Mouse (Mus musculus) kidney, embryonic 15.5 days (tissue): ENCODE measurements around the gene Fbxo42. TPM values are rescaled to one million over a fixed set of nuclear protein-coding genes. Genes with fewer than 3 reads are reported as not detected.

Experiments
- ATAC-seq: fragments of 200-750 bp; cut with Nextera tagmentation; replicated peaks from 2 replicates; pipeline ENCODE4 v1.8.0; 2017; ENCODE audit warnings: moderate TSS enrichment; ENCODE audit not compliant: low FRiP score
- H3K27ac ChIP-seq: fragments of 300-500 bp; sonication (generic); 2 replicates; pipeline ENCODE4 v1.5.1; 2015; ENCODE audit warnings: mild to moderate bottlenecking, inconsistent platforms
- H3K27me3 ChIP-seq: fragments of 300-500 bp; sonication (generic); 2 replicates; pipeline ENCODE4 v1.6.1; 2015; ENCODE audit warnings: inconsistent platforms
- H3K36me3 ChIP-seq: fragments of 300-500 bp; sonication (generic); 2 replicates; pipeline ENCODE4 v1.6.1; 2015; ENCODE audit warnings: inconsistent platforms
- H3K4me1 ChIP-seq: fragments of 300-500 bp; sonication (generic); 2 replicates; pipeline ENCODE4 v1.6.1; 2015; ENCODE audit warnings: inconsistent platforms
- H3K4me2 ChIP-seq: fragments of 300-500 bp; sonication (generic); 2 replicates; pipeline ENCODE4 v1.6.1; 2015; ENCODE audit warnings: moderate library complexity, mild to moderate bottlenecking, inconsistent platforms
- H3K4me3 ChIP-seq: fragments of 300-500 bp; sonication (generic); replicated peaks from 2 replicates; pipeline ENCODE4 v1.5.1; 2015; ENCODE audit warnings: mild to moderate bottlenecking, inconsistent platforms
- H3K9ac ChIP-seq: fragments of 300-500 bp; sonication (generic); 2 replicates; pipeline ENCODE4 v1.6.1; 2015; ENCODE audit warnings: mild to moderate bottlenecking, inconsistent platforms
- H3K9me3 ChIP-seq: fragments of 300-500 bp; sonication (generic); replicated peaks from 2 replicates; pipeline ENCODE4 v1.6.1; 2016; ENCODE audit warnings: inconsistent platforms
- WGBS: fragments of 180-500 bp; shearing (Covaris S2); methylation state at CpG from one replicate; pipeline ENCODE4 v1.1.7; 2015; ENCODE audit warnings: mixed read lengths; 5-methylcytosine and 5-hydroxymethylcytosine counted together
- polyA plus RNA-seq: library from polyadenylated mRNA; unstranded; fragments of >200 nt; fragmentation: Nextera tagmentation; extraction: Ambion mirVana; gene quantifications from 2 replicates; pipeline ENCODE4 v1.2.1, GENCODE M21; 2015

Gene Fbxo42
- polyA plus RNA-seq, result 22.4 and 23.0 TPM in 2 replicates

DNA sequence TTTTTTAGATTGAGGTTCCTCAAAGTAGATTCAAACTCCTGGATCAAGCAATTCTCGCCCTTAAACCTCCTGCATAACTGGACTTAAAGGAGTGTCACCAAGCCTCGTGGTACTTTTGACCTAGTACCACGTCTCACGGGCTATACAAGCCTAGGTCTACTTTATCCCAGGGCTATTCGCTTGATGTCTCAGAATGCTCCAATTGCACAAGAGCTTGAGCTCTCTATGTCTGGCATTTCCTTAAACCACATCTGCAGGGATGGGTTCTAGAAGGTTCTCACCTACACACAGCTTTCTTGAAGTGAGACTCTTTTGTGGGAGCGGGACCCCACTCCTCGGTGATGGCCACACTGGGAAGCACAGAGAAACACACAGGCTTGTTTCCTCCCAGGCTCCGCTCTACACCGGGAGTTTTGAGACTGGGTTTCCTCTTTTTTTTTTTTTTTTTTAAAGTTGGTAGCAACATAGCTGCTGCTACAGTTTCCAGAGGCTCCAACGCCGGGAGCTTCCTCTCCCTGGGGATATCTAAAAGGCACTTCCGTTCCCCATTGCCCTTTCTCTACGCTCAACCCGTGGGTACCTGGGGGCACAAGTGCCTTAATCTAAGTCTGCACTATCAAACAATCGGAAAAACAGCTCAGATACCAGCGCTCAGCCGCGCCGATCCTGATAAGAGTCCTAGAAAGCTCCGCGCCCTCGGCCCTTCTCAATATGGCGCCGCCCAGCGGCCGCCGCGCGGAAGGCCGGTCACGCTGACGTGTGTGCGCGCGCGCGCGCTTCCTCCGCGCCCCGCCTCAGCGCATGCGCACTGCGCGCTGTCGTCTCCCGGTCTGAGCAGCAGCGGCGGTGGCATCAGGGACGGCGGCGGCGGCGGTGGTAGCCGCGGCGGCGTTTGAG, at the start of gene Fbxo42:
Gene Fbxo42 (plus strand): TSS at position 802 of the 897 bp plus-strand sequence.
- Histone ChIP-seq H3K27ac (peak within 1 kb of the TSS; percentile 98), H3K27me3 (no peaks in the 10 kb centered on the region), H3K4me3 (peak within 1 kb of the TSS; percentile 99), H3K4me2 (peak within 1 kb of the TSS; percentile 87), H3K4me1 (peaks cover 28% of the 10 kb centered on the region), H3K9me3 (no peaks in the 10 kb centered on the region), H3K9ac (peak within 1 kb of the TSS; percentile 98), H3K36me3 (no peaks in the 10 kb centered on the region)
- ATAC-seq, result peak; percentile 88
- WGBS, result 7% methylated on average over 58 of the region's 58 CpGs

- no peak overlapping the region for H3K4me2 ChIP-seq
- H3K9me3 ChIP-seq, result no peaks in the 10 kb centered on the region
- peaks cover 9% of the 10 kb centered on the region for H3K4me1 ChIP-seq
- H3K27ac ChIP-seq, result no peak overlapping the region
- ATAC-seq, result no peak
- no peak overlapping the region for H3K9ac ChIP-seq
- H3K27me3 ChIP-seq, result no peaks in the 10 kb centered on the region
- H3K36me3 ChIP-seq, result no peaks in the 10 kb centered on the region
- 87% methylated on average over 4 of the region's 4 CpGs for WGBS
- H3K4me3 ChIP-seq, result no peak overlapping the region
Observed at GRCm38 (mm10) chr4:141098935-141099334, 48.8 kb upstream of the Fbxo42 start.

DNA sequence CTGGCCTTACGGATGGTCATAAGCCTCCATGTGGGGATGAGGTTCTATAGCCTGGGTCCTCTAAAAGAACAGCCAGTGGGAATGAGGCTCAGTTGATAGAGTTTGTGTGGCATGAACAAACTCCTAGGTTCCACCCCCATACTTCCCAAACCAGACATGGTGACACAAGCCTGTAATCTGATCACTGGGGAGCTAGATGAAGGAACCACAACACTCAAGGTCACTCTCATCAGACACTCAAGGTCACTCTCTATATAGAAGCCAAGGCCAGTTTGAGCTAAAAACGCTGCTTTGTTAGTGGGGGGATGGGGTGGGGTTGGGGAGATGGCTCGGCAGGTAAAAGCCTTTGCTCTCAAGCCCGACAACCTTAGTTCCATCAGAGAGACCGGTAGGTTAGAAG, 47.8 kb upstream of the Fbxo42 start:
- Histone ChIP-seq H3K36me3 (no peaks in the 10 kb centered on the region), H3K9ac (no peak overlapping the region), H3K9me3 (no peaks in the 10 kb centered on the region), H3K4me2 (no peak overlapping the region), H3K27me3 (no peaks in the 10 kb centered on the region), H3K27ac (no peak overlapping the region), H3K4me3 (no peak overlapping the region), H3K4me1 (peaks cover 9% of the 10 kb centered on the region)
- WGBS, result 73% methylated on average over 5 of the region's 5 CpGs
- no peak for ATAC-seq

DNA sequence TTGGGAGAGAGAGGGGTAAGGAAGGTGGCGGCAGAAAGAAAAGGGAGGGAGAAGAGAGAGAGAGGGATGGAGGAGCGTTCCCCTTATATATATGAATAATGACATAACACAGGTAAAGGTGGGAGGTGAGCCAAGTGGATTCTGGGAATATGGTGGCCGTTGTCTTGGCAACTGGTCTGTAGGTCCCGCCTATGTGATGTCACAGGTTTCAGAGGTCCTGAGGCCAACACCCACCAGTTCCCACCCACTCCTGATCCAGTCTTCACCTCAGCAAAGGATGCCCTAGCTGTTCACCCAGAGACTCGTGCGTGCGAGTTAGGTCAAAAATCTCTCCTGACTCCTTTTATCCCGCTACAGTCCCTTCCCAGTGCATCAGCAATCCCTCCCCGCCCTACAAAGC, 46.4 kb upstream of the Fbxo42 start:
- Histone ChIP-seq H3K4me3 (no peak overlapping the region), H3K4me2 (no peak overlapping the region), H3K27me3 (no peaks in the 10 kb centered on the region), H3K27ac (no peak overlapping the region), H3K4me1 (peaks cover 9% of the 10 kb centered on the region), H3K9ac (no peak overlapping the region), H3K9me3 (no peaks in the 10 kb centered on the region), H3K36me3 (no peaks in the 10 kb centered on the region)
- ATAC-seq, result no peak
- WGBS, result 92% methylated on average over 9 of the region's 9 CpGs

DNA sequence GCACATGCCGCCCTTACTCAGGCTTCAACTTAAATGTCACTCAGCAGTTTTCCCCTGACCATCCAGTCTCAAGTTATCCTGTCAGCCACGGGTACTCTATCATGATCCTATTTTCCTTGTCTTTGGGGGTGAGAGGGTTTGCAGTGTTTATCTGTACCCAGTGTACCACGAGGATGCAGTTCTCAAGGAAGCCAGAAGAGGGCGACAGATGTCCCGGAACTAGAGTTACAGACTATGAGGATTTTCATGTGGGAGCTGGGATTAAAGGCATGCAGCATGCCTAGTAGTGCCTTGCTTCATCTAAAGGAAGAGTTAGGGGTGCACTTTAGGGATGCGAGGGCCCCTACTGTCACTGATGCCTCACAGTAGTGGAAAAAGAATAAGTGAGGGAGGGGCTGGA, 45.9 kb upstream of the Fbxo42 start:
- no peaks in the 10 kb centered on the region for H3K9me3 ChIP-seq
- no peak for ATAC-seq
- WGBS, result 66% methylated on average over 6 of the region's 6 CpGs

GRCm38 (mm10) chr4:141106526-141107183, 41.1 kb upstream of the Fbxo42 start:
- no peaks in the 10 kb centered on the region for H3K27me3 ChIP-seq
- no peak overlapping the region for H3K4me3 ChIP-seq
- H3K27ac ChIP-seq, result no peak overlapping the region
- ATAC-seq, result no peak
- H3K9me3 ChIP-seq, result 0 out of 2 replicates have a peak, but pooled peaks cover 5% of the 10 kb centered on the region
- no peak overlapping the region for H3K9ac ChIP-seq
- peaks cover 20% of the 10 kb centered on the region for H3K36me3 ChIP-seq
- WGBS, result 74% methylated on average over 16 of the region's 16 CpGs
- H3K4me2 ChIP-seq, result no peak overlapping the region
- H3K4me1 ChIP-seq, result peaks cover 15% of the 10 kb centered on the region; the same call in 1 of the 2 replicates

More for the DNA sequence above, 45.9 kb upstream of the Fbxo42 start:
- peaks cover 6% of the 10 kb centered on the region for H3K4me1 ChIP-seq
- H3K4me3 ChIP-seq, result no peak overlapping the region
- no peaks in the 10 kb centered on the region for H3K36me3 ChIP-seq
- no peaks in the 10 kb centered on the region for H3K27me3 ChIP-seq
- H3K9ac ChIP-seq, result no peak overlapping the region
- no peak overlapping the region for H3K4me2 ChIP-seq
- H3K27ac ChIP-seq, result no peak overlapping the region

GRCm38 (mm10) chr4:141108196-141108732, 39.4 kb upstream of the Fbxo42 start:
- peaks cover 36% of the 10 kb centered on the region for H3K36me3 ChIP-seq
- H3K9me3 ChIP-seq, result 0 out of 2 replicates have a peak, but pooled peaks cover 5% of the 10 kb centered on the region
- H3K4me3 ChIP-seq, result no peak overlapping the region
- 38% methylated on average over 10 of the region's 10 CpGs for WGBS
- H3K4me1 ChIP-seq, result peaks cover 15% of the 10 kb centered on the region; the same call in 1 of the 2 replicates
- no peak overlapping the region for H3K4me2 ChIP-seq
- no peak for ATAC-seq
- no peak overlapping the region for H3K9ac ChIP-seq
- H3K27ac ChIP-seq, result 0 out of 2 replicates have a peak overlapping the region, but pooled peaks have one; percentile 46
- H3K27me3 ChIP-seq, result no peaks in the 10 kb centered on the region

- 65% methylated on average over 7 of the region's 7 CpGs for WGBS
- H3K27me3 ChIP-seq, result no peaks in the 10 kb centered on the region
- H3K27ac ChIP-seq, result peak overlapping the region; percentile 18; the same call in 1 of the 2 replicates
Observed at GRCm38 (mm10) chr4:141113831-141114230, 33.9 kb upstream of the Fbxo42 start.

GRCm38 (mm10) chr4:141114521-141114981, 33.2 kb upstream of the Fbxo42 start:
- WGBS, result 79% methylated on average over 6 of the region's 6 CpGs
- H3K27ac ChIP-seq, result peak overlapping the region; percentile 18; the same call in 1 of the 2 replicates
- H3K9ac ChIP-seq, result no peak overlapping the region

More at GRCm38 (mm10) chr4:141113831-141114230, 33.9 kb upstream of the Fbxo42 start:
- no peak overlapping the region for H3K4me2 ChIP-seq
- no peak overlapping the region for H3K9ac ChIP-seq
- no peak overlapping the region for H3K4me3 ChIP-seq
- H3K4me1 ChIP-seq, result peaks cover 21% of the 10 kb centered on the region
- ATAC-seq, result 0 out of 2 replicates have a peak, but pooled peaks have one; percentile 30
- H3K36me3 ChIP-seq, result peaks cover 90% of the 10 kb centered on the region
- H3K9me3 ChIP-seq, result 0 out of 2 replicates have a peak, but pooled peaks cover 5% of the 10 kb centered on the region

DNA sequence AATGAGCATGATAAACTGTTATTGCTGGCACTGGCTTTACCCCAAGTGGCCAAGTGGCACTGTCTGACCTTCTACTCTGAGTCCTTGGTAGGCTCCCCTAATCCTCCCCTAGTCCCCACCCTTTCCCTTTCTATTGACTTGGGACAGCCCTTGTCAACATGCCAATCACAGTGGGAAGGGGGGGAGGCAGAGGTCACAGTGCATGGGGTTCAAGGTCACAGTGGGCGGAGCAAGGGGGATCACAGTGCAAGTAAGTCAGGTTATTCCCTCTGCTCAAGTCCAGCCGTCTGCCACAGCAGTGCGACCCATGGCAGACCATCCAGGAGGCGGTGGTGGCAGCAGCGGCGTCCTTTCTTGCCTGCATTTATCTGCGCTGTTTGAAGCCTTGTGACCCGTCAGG, 32.3 kb upstream of the Fbxo42 start:
- H3K4me1 ChIP-seq, result peaks cover 27% of the 10 kb centered on the region
- no peak overlapping the region for H3K9ac ChIP-seq
- no peak overlapping the region for H3K4me3 ChIP-seq
- H3K4me2 ChIP-seq, result no peak overlapping the region
- WGBS, result 85% methylated on average over 8 of the region's 8 CpGs
- ATAC-seq, result no peak
- H3K27me3 ChIP-seq, result no peaks in the 10 kb centered on the region
- H3K27ac ChIP-seq, result no peak overlapping the region
- peaks cover 89% of the 10 kb centered on the region for H3K36me3 ChIP-seq
- H3K9me3 ChIP-seq, result 0 out of 2 replicates have a peak, but pooled peaks cover 5% of the 10 kb centered on the region

More at GRCm38 (mm10) chr4:141114521-141114981, 33.2 kb upstream of the Fbxo42 start:
- Histone ChIP-seq H3K27me3 (no peaks in the 10 kb centered on the region), H3K4me1 (peaks cover 25% of the 10 kb centered on the region), H3K4me3 (no peak overlapping the region), H3K36me3 (peaks cover 96% of the 10 kb centered on the region), H3K9me3 (0 out of 2 replicates have a peak, but pooled peaks cover 5% of the 10 kb centered on the region), H3K4me2 (no peak overlapping the region)
- no peak for ATAC-seq

- no peak overlapping the region for H3K4me3 ChIP-seq
- no peak overlapping the region for H3K9ac ChIP-seq
- H3K9me3 ChIP-seq, result no peaks in the 10 kb centered on the region
- H3K4me1 ChIP-seq, result peaks cover 42% of the 10 kb centered on the region
- WGBS, result 72% methylated on average over 4 of the region's 4 CpGs
- H3K36me3 ChIP-seq, result peaks cover 61% of the 10 kb centered on the region
- no peaks in the 10 kb centered on the region for H3K27me3 ChIP-seq
- no peak for ATAC-seq
- H3K27ac ChIP-seq, result 0 out of 2 replicates have a peak overlapping the region, but pooled peaks have one; percentile 18
- H3K4me2 ChIP-seq, result no peak overlapping the region
Observed at GRCm38 (mm10) chr4:141118691-141119090, 29.0 kb upstream of the Fbxo42 start.
